Mouse (Mus musculus) embryonic stem cell, embryonic (primary cell): ENCODE results near the gene Pfdn5.

Experiments
- CTCF ChIA-PET, 4 experiments: fragments of 300-600 bp in 2 of 4; fragments of 350-600 bp in 2 of 4; sonication (Branson Sonifier 250); formaldehyde crosslinking; loops; one replicate each; lab custom pipeline; 2022; ENCODE audit warnings: inconsistent platforms in 2 of 4; lab: Charles Lee
- POLR2A ChIA-PET, 4 experiments: fragments of 300-600 bp in 2 of 4; fragments of 350-600 bp in 2 of 4; sonication (Branson Sonifier 250); formaldehyde crosslinking; loops; one replicate each; lab custom pipeline; 2022; ENCODE audit warnings: antibody characterized with exemption in 4 of 4, inconsistent platforms in 1 of 4; lab: Charles Lee

Gene Pfdn5

GRCm38 (mm10) chr15:102311489-102311888 is 14.4 kb upstream of the Pfdn5 start:
- ChIA-PET CTCF (interaction anchor here in 3 of 4 experiments (0.6 to 1.3 kb wide), 5 partner anchors 13 to 205 kb away, joined by 3 to 10 read pairs (median 6); no protein-coding TSS in a partner anchor), POLR2A (interaction anchor here in 3 of 4 experiments (0.6 to 1.7 kb wide), 10 partner anchors 8 to 1269 kb away, joined by 3 to 6 read pairs (median 4); partner anchors contain the start of gene Espl1 (in 1 of the 3))

- ChIA-PET CTCF (interaction anchor here (0.6 to 2.9 kb wide), 17 partner anchors 9 to 552 kb away, joined by 3 to 15 read pairs (median 4); partner anchors contain the start of gene Aaas (in 1 of the 4)), POLR2A (interaction anchor here (0.8 to 4.8 kb wide), 27 partner anchors 8 to 196 kb away, joined by 3 to 26 read pairs (median 5); partner anchors contain the start of genes Pfdn5 (in 3 of the 4), Aaas (in 1 of the 4), Espl1 (in 1 of the 4) and Myg1 (in 1 of the 4))
Observed at GRCm38 (mm10) chr15:102315292-102315691, 10.6 kb upstream of the Pfdn5 start.

GRCm38 (mm10) chr15:102316263-102316662 is 9.7 kb upstream of the Pfdn5 start:
- CTCF ChIA-PET = interaction anchor here (0.6 to 2.9 kb wide), 29 partner anchors 8 to 251 kb away, joined by 3 to 15 read pairs (median 4); partner anchors contain the start of genes Aaas (in 1 of the 4), Myg1 (in 1 of the 4) and Pfdn5 (in 1 of the 4)
- POLR2A ChIA-PET = interaction anchor here in 3 of 4 experiments (0.8 to 4.8 kb wide), 29 partner anchors 9 to 180 kb away, joined by 3 to 26 read pairs (median 4); partner anchors contain the start of genes Pfdn5 (in 3 of the 3), Myg1 (in 2 of the 3), Aaas (in 1 of the 3) and Espl1 (in 1 of the 3)

- ChIA-PET CTCF (interaction anchor here (0.6 to 1.4 kb wide), 11 partner anchors 9 to 261 kb away, joined by 3 to 6 read pairs (median 4); partner anchors contain the start of genes Sp1 (in 1 of the 4) and Sp7 (in 1 of the 4)), POLR2A (interaction anchor here in 3 of 4 experiments (0.6 to 3.8 kb wide), 24 partner anchors 8 to 1671 kb away, joined by 3 to 26 read pairs (median 3); partner anchors contain the start of genes Sp1 (in 2 of the 3), Aaas (in 1 of the 3), Krt2 (in 1 of the 3) and Spryd3 (in 1 of the 3))
Observed at GRCm38 (mm10) chr15:102324654-102325473, 1.1 kb upstream of the Pfdn5 start.

- CTCF ChIA-PET = interaction anchor here in 3 of 4 experiments (0.6 to 1.5 kb wide), 10 partner anchors 9 to 223 kb away, joined by 3 to 5 read pairs (median 3); no protein-coding TSS in a partner anchor
Observed at GRCm38 (mm10) chr15:102326892-102327291, 976 bp downstream of the Pfdn5 start.

GRCm38 (mm10) chr15:102331610-102332015 is 5.7 kb downstream of the Pfdn5 start, which contains the start of gene Myg1:
Myg1 (plus strand) TSS chr15:102331709.
- ChIA-PET POLR2A (interaction anchor here in 3 of 4 experiments (0.6 to 2.1 kb wide), 32 partner anchors 9 to 258 kb away, joined by 3 to 15 read pairs (median 4); partner anchors contain the start of genes Aaas (in 2 of the 3), Eif4b (in 1 of the 3), Espl1 (in 1 of the 3) and Pcbp2 (in 1 of the 3)), CTCF (interaction anchor here in 3 of 4 experiments (0.6 to 1.2 kb wide), 8 partner anchors 15 to 224 kb away, joined by 3 to 9 read pairs (median 3); partner anchors contain the start of gene Aaas (in 2 of the 3))

More at GRCm38 (mm10) chr15:102326892-102327291, 976 bp downstream of the Pfdn5 start:
- POLR2A ChIA-PET = interaction anchor here (0.6 to 3.8 kb wide), 44 partner anchors 8 to 809 kb away, joined by 3 to 26 read pairs (median 4); partner anchors contain the start of genes Sp1 (in 2 of the 4), Spryd3 (in 2 of the 4), Aaas (in 1 of the 4) and Espl1 (in 1 of the 4)

- ChIA-PET POLR2A (interaction anchor here in 2 of 4 experiments (0.7 to 1.5 kb wide), 16 partner anchors 9 to 252 kb away, joined by 3 to 4 read pairs (median 3); partner anchors contain the start of genes Pfdn5 (in 2 of the 2), Aaas (in 1 of the 2) and Sp1 (in 1 of the 2)), CTCF (interaction anchor here (0.6 to 1.5 kb wide), 6 partner anchors 9 to 227 kb away, joined by 3 to 6 read pairs (median 3); partner anchors contain the start of genes Aaas (in 2 of the 4) and Pfdn5 (in 1 of the 4))
Observed at GRCm38 (mm10) chr15:102335254-102335653, 9.3 kb downstream of the Pfdn5 start.

GRCm38 (mm10) chr15:102335925-102336324 is 10.0 kb downstream of the Pfdn5 start:
- ChIA-PET CTCF (interaction anchor here in 3 of 4 experiments (0.8 to 1.5 kb wide), 5 partner anchors 10 to 228 kb away, joined by 3 to 6 read pairs (median 4); partner anchors contain the start of genes Aaas (in 1 of the 3) and Pfdn5 (in 1 of the 3)), POLR2A (interaction anchor here in 2 of 4 experiments (0.7 to 1.5 kb wide), 14 partner anchors 8 to 253 kb away, joined by 3 to 5 read pairs (median 3); partner anchors contain the start of genes Aaas (in 2 of the 2), Pfdn5 (in 2 of the 2) and Sp1 (in 1 of the 2))

- CTCF ChIA-PET = interaction anchor here in 1 of 4 experiments (0.5 kb wide), 1 partner anchor 15 kb away, joined by 4 read pairs; no protein-coding TSS in a partner anchor
- POLR2A ChIA-PET = interaction anchor here in 2 of 4 experiments (0.6 to 2.4 kb wide), 7 partner anchors 9 to 232 kb away, joined by 3 to 10 read pairs (median 3); partner anchors contain the start of gene Aaas (in 1 of the 2)
Observed at GRCm38 (mm10) chr15:102336946-102337345, 11.0 kb downstream of the Pfdn5 start.

- POLR2A ChIA-PET = interaction anchor here in 3 of 4 experiments (0.5 to 1.0 kb wide), 3 partner anchors 37 to 88 kb away, joined by 4 to 7 read pairs (median 4); no protein-coding TSS in a partner anchor
- CTCF ChIA-PET = interaction anchor here in 1 of 4 experiments (0.8 to 1.0 kb wide), 2 partner anchors 10 to 183 kb away, joined by 3 read pairs; no protein-coding TSS in a partner anchor
Observed at GRCm38 (mm10) chr15:102339612-102340011, 13.7 kb downstream of the Pfdn5 start.

GRCm38 (mm10) chr15:102341580-102341979 is 15.7 kb downstream of the Pfdn5 start:
- CTCF ChIA-PET = interaction anchor here in 2 of 4 experiments (0.7 to 1.8 kb wide), 3 partner anchors 36 to 184 kb away, joined by 3 to 8 read pairs (median 5); partner anchors contain the start of gene Npff (in 1 of the 2)
- POLR2A ChIA-PET = interaction anchor here in 2 of 4 experiments (0.6 to 1.4 kb wide), 5 partner anchors 9 to 101 kb away, joined by 3 to 6 read pairs (median 4); partner anchors contain the start of genes Aaas (in 1 of the 2) and Pfdn5 (in 1 of the 2)

GRCm38 (mm10) chr15:102344490-102344889 is 18.6 kb downstream of the Pfdn5 start:
- POLR2A ChIA-PET = interaction anchor here in 3 of 4 experiments (0.6 to 1.6 kb wide), 4 partner anchors 9 to 173 kb away, joined by 3 to 4 read pairs (median 3); partner anchors contain the start of genes Myg1 (in 1 of the 3), Pfdn5 (in 1 of the 3) and Tarbp2 (in 1 of the 3)
- CTCF ChIA-PET = interaction anchor here in 2 of 4 experiments (0.6 to 1.5 kb wide), 3 partner anchors 12 to 703 kb away, joined by 3 read pairs; no protein-coding TSS in a partner anchor

GRCm38 (mm10) chr15:102346444-102346843 is 20.5 kb downstream of the Pfdn5 start:
- POLR2A ChIA-PET = interaction anchor here in 3 of 4 experiments (0.9 to 2.2 kb wide), 37 partner anchors 8 to 324 kb away, joined by 3 to 13 read pairs (median 4); partner anchors contain the start of genes Tarbp2 (in 3 of the 3), Myg1 (in 2 of the 3), Pfdn5 (in 2 of the 3) and Espl1 (in 1 of the 3)
- CTCF ChIA-PET = interaction anchor here in 3 of 4 experiments (0.6 to 2.2 kb wide), 16 partner anchors 9 to 172 kb away, joined by 3 to 10 read pairs (median 4); partner anchors contain the start of genes Pcbp2 (in 1 of the 3) and Tarbp2 (in 1 of the 3)

GRCm38 (mm10) chr15:102350138-102350941 is 24.4 kb downstream of the Pfdn5 start, which contains the start of gene Aaas:
Aaas (minus strand) TSS chr15:102350771.
- CTCF ChIA-PET = interaction anchor here (0.5 to 2.3 kb wide), 35 partner anchors 8 to 1370 kb away, joined by 3 to 20 read pairs (median 3); partner anchors contain the start of genes Myg1 (in 2 of the 4), Npff (in 2 of the 4), Pcbp2 (in 1 of the 4) and Tarbp2 (in 1 of the 4)
- POLR2A ChIA-PET = interaction anchor here (0.6 to 2.4 kb wide), 73 partner anchors 9 to 889 kb away, joined by 3 to 21 read pairs (median 4); partner anchors contain the start of genes Pcbp2 (in 3 of the 4), Sp1 (in 3 of the 4), Tarbp2 (in 3 of the 4) and Myg1 (in 2 of the 4)
